Comparison of ENCODE assay signal across 21 mouse cellular contexts in the genomic region with DNA sequence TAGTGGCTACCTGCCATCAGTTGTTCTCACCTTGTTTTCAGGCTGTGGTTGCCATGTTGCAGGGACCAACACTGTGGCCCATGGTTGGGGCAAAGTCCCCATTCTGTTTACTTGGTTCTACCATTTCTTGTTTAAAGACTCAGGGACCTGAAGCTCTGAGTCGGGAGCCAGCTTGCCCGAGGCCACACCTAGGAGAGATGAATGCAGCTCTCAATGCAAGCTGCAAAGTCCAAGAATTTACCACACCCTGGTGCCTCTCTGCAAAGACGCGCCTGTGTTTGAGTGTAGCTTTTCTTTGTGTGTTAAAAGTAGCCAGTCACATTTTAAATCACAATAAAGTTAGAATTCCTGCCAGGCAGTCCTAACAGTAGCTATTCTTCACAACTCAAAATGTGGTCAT.
DNase-seq lines count a peak whose midpoint lies in the region; ATAC-seq and TF ChIP-seq lines count a peak whose summit lies in the region.
"Had no signal": no experiment of that assay in that cellular context is flagged by ENCODE, and none has a peak within 500 bp of the region (broad histone marks: within the 10 kb centered on the region; RNA-seq: fewer than 3 reads in every experiment).

No protein-coding gene starts in this region.

- DNase-seq in ES-CJ7 (ENCODE audit: low read depth, low spot score) (peak; percentile 77), MN1 (ENCODE audit: low spot score) (no peak)
- peak; percentile 55 for DNase-seq in intestine, embryonic 14.5 days (ENCODE audit: low spot score)
- peak; percentile 59 for DNase-seq in large intestine, adult 2 months (ENCODE audit: low read depth, low spot score)
- no peak for DNase-seq in forebrain, postnatal 0 days
- DNase-seq in right cerebral cortex, postnatal 25 days = no peak
- DNase-seq in cerebellum, adult 9-10 months = no peak
- DNase-seq: adrenal gland, postnatal 10 days; cerebellum, adult 11-12 months; cerebellum, adult 9-11 months; cerebellum, postnatal 36 days; gastrocnemius, adult 2 months; heart, adult 18-20 months; heart, postnatal 10 days; heart, postnatal 4 days had no signal

- no peak overlapping the region for H3K4me2 ChIP-seq in intestine, embryonic 14.5 days (ENCODE audit: low read length)
- no peak overlapping the region for H3K4me2 ChIP-seq in stomach, embryonic 16.5 days (ENCODE audit: low read depth, low read length)
- no peak overlapping the region for H3K4me2 ChIP-seq in forebrain, postnatal 0 days (ENCODE audit: low read depth)
- H3K4me2 ChIP-seq: embryonic facial prominence, embryonic 13.5 days; forebrain, embryonic 13.5 days; hindbrain, embryonic 12.5 days had no signal

- peak overlapping the region; percentile 77 for H3K27ac ChIP-seq in intestine, embryonic 14.5 days (ENCODE audit: low read depth)
- peak overlapping the region; percentile 77 for H3K27ac ChIP-seq in stomach, embryonic 16.5 days (ENCODE audit: low read length)
- no peak overlapping the region for H3K27ac ChIP-seq in forebrain, postnatal 0 days (ENCODE audit: low read depth, low read length)
- H3K27ac ChIP-seq: embryonic facial prominence, embryonic 13.5 days; forebrain, embryonic 13.5 days; gastrocnemius, adult 2 months; hindbrain, embryonic 12.5 days had no signal

- WGBS in intestine, embryonic 14.5 days = 55% methylated on average over 4 of the region's 4 CpGs
- WGBS in large intestine, adult 2 months = 37% methylated on average over 4 of the region's 4 CpGs
- WGBS in stomach, embryonic 16.5 days = 60% methylated on average over 4 of the region's 4 CpGs
- WGBS in forebrain, postnatal 0 days = 65% methylated on average over 4 of the region's 4 CpGs

- TF ChIP-seq CTCF in forebrain, postnatal 0 days (IDR thresholded peaks at IDR 0.05; ENCODE audit: low read depth) = no peak

- no peaks in the 10 kb centered on the region for H3K9me3 ChIP-seq in intestine, embryonic 14.5 days (ENCODE audit: control insufficient read depth, low read length)
- 0 out of 2 replicates have a peak, but pooled peaks cover 5% of the 10 kb centered on the region for H3K9me3 ChIP-seq in stomach, embryonic 16.5 days (replicated peaks; ENCODE audit: control insufficient read depth, low read length)
- no peaks in the 10 kb centered on the region for H3K9me3 ChIP-seq in forebrain, postnatal 0 days (ENCODE audit: low read length)
- H3K9me3 ChIP-seq: embryonic facial prominence, embryonic 13.5 days; forebrain, embryonic 13.5 days; heart, embryonic 10.5 days had no signal

- no peak for ATAC-seq in intestine, embryonic 14.5 days (replicated peaks; ENCODE audit: low FRiP score, low TSS enrichment, low read depth)
- peak; percentile 39; the same call in 1 of the 2 replicates for ATAC-seq in stomach, embryonic 16.5 days (ENCODE audit: insufficient read depth, low FRiP score)
- ATAC-seq in forebrain, postnatal 0 days = no peak
- ATAC-seq: forebrain, embryonic 13.5 days; hindbrain, embryonic 16.5 days had no signal

- no peaks in the 10 kb centered on the region for H3K27me3 ChIP-seq in intestine, embryonic 14.5 days (replicated peaks; ENCODE audit: control insufficient read depth, insufficient read depth, low read length)
- H3K27me3 ChIP-seq in stomach, embryonic 16.5 days (ENCODE audit: control insufficient read depth, insufficient read depth, low read length) = no peaks in the 10 kb centered on the region
- no peaks in the 10 kb centered on the region for H3K27me3 ChIP-seq in forebrain, postnatal 0 days (ENCODE audit: insufficient read depth, low read length)
- H3K27me3 ChIP-seq: embryonic facial prominence, embryonic 13.5 days; forebrain, embryonic 13.5 days had no signal

- H3K4me1 ChIP-seq in intestine, embryonic 14.5 days (replicated peaks; ENCODE audit: control insufficient read depth, insufficient read depth, low read length) = peaks cover 7% of the 10 kb centered on the region
- peaks cover 12% of the 10 kb centered on the region; the same call in 1 of the 2 replicates for H3K4me1 ChIP-seq in stomach, embryonic 16.5 days (ENCODE audit: control insufficient read depth, insufficient read depth, low read length)
- no peaks in the 10 kb centered on the region; the same call in 1 of the 2 replicates for H3K4me1 ChIP-seq in forebrain, postnatal 0 days (ENCODE audit: insufficient read depth)

- no peak overlapping the region for H3K4me3 ChIP-seq in intestine, embryonic 14.5 days (ENCODE audit: low read depth, low read length)
- H3K4me3 ChIP-seq in stomach, embryonic 16.5 days (replicated peaks; ENCODE audit: low read length) = no peak overlapping the region
- no peak overlapping the region for H3K4me3 ChIP-seq in forebrain, postnatal 0 days (ENCODE audit: low read depth, low read length)
- H3K4me3 ChIP-seq: embryonic facial prominence, embryonic 13.5 days; forebrain, embryonic 13.5 days; gastrocnemius, adult 2 months; heart, embryonic 10.5 days; hindbrain, embryonic 12.5 days had no signal

- no peak overlapping the region for H3K9ac ChIP-seq in intestine, embryonic 14.5 days (ENCODE audit: low read length)
- no peak overlapping the region for H3K9ac ChIP-seq in stomach, embryonic 16.5 days (ENCODE audit: low read length)
- no peak overlapping the region for H3K9ac ChIP-seq in forebrain, postnatal 0 days
- H3K9ac ChIP-seq: embryonic facial prominence, embryonic 13.5 days; forebrain, embryonic 13.5 days; hindbrain, embryonic 12.5 days had no signal

- H3K36me3 ChIP-seq in intestine, embryonic 14.5 days (ENCODE audit: control insufficient read depth, insufficient read depth, low read length) = no peaks in the 10 kb centered on the region
- no peaks in the 10 kb centered on the region for H3K36me3 ChIP-seq in stomach, embryonic 16.5 days (ENCODE audit: control insufficient read depth, insufficient read depth, low read length)
- H3K36me3 ChIP-seq in forebrain, postnatal 0 days (ENCODE audit: insufficient read depth) = no peaks in the 10 kb centered on the region
- H3K36me3 ChIP-seq: embryonic facial prominence, embryonic 13.5 days; heart, embryonic 10.5 days; hindbrain, embryonic 12.5 days had no signal

Comparison
In these comparisons a context has a peak if more than half of its experiments do, and no peak if none do; other contexts are left out.
1. DNase-seq: peak in ES-CJ7 (single experiment), intestine, embryonic 14.5 days (single experiment) and large intestine, adult 2 months (single experiment); none in MN1 (single experiment), forebrain, postnatal 0 days (single experiment), right cerebral cortex, postnatal 25 days (single experiment) and cerebellum, adult 9-10 months (single experiment).